Mouse (Mus musculus) lung, postnatal 36 days (tissue): ENCODE data around the gene Pola2.
A peak's percentile ranks its signal among the peaks of the same experiment; 100 is the strongest.

Experiments
- DNase-seq: peaks from one replicate; pipeline ENCODE4 v3.0.0; 2022; ENCODE audit warnings: mixed read lengths

Gene Pola2

GRCm38 (mm10) chr19:5963883-5964562, at the start of gene Pola2:
Pola2 (minus strand) TSS chr19:5964202.
- DNase-seq, result peak; percentile 89

GRCm38 (mm10) chr19:6013691-6014090, 49.7 kb upstream of the Pola2 start:
- DNase-seq, result no peak

GRCm38 (mm10) chr19:6009137-6009536, 45.1 kb upstream of the Pola2 start:
- no peak for DNase-seq

GRCm38 (mm10) chr19:6007013-6007412, 43.0 kb upstream of the Pola2 start:
- DNase-seq, result no peak

- no peak for DNase-seq
Observed at GRCm38 (mm10) chr19:6005541-6005940, 41.5 kb upstream of the Pola2 start.

- DNase-seq, result no peak
Observed at GRCm38 (mm10) chr19:5999969-6000368, 36.0 kb upstream of the Pola2 start.

GRCm38 (mm10) chr19:5998180-5998579, 34.2 kb upstream of the Pola2 start:
- DNase-seq, result no peak

GRCm38 (mm10) chr19:5994711-5995110, 30.7 kb upstream of the Pola2 start:
- no peak for DNase-seq

GRCm38 (mm10) chr19:5992012-5992411, 28.0 kb upstream of the Pola2 start:
- no peak for DNase-seq

- no peak for DNase-seq
Observed at GRCm38 (mm10) chr19:5991467-5991866, 27.5 kb upstream of the Pola2 start.

GRCm38 (mm10) chr19:5990921-5991320, 26.9 kb upstream of the Pola2 start:
- DNase-seq, result no peak

- DNase-seq, result no peak
Observed at GRCm38 (mm10) chr19:5990033-5990432, 26.0 kb upstream of the Pola2 start.

- no peak for DNase-seq
Observed at GRCm38 (mm10) chr19:5989585-5989984, 25.6 kb upstream of the Pola2 start.

GRCm38 (mm10) chr19:5988815-5989452, 24.9 kb upstream of the Pola2 start:
- DNase-seq, result peak; percentile 90

- no peak for DNase-seq
Observed at GRCm38 (mm10) chr19:5988027-5988814, 24.2 kb upstream of the Pola2 start.

GRCm38 (mm10) chr19:5986043-5986442, 22.0 kb upstream of the Pola2 start, which contains the start of gene Slc22a20:
Slc22a20 (minus strand) TSS chr19:5986143.
- DNase-seq, result no peak

- DNase-seq, result no peak
Observed at GRCm38 (mm10) chr19:5980477-5980876, 16.5 kb upstream of the Pola2 start.

GRCm38 (mm10) chr19:5977717-5978116, 13.7 kb upstream of the Pola2 start:
- no peak for DNase-seq

- no peak for DNase-seq
Observed at GRCm38 (mm10) chr19:5975676-5976075, 11.7 kb upstream of the Pola2 start.

GRCm38 (mm10) chr19:5975112-5975511, 11.1 kb upstream of the Pola2 start:
- DNase-seq, result no peak

GRCm38 (mm10) chr19:5967664-5968063, 3.7 kb upstream of the Pola2 start:
- no peak for DNase-seq

GRCm38 (mm10) chr19:5966786-5967185, 2.8 kb upstream of the Pola2 start:
- DNase-seq, result no peak

- DNase-seq, result no peak
Observed at GRCm38 (mm10) chr19:5965910-5966309, 1.9 kb upstream of the Pola2 start.

- peak; percentile 92 for DNase-seq
Observed at GRCm38 (mm10) chr19:5965280-5965679, 1.3 kb upstream of the Pola2 start.
